Mouse (Mus musculus) neural tube, embryonic 14.5 days (tissue): ENCODE data around the gene Igfbp2. TPM values are rescaled to one million over a fixed set of nuclear protein-coding genes. Genes with fewer than 3 reads are reported as not detected.
A peak's percentile ranks its signal among the peaks of the same experiment; 100 is the strongest.

ENCODE experiments used
- ATAC-seq: fragments of 200-750 bp; cut with Nextera tagmentation; 2 replicates; pipeline ENCODE4 v1.8.0; 2017; ENCODE audit warnings: low read depth, mild to moderate bottlenecking, moderate TSS enrichment, moderate library complexity
- H3K27ac ChIP-seq: fragments of 300-500 bp; sonication (generic); 2 replicates; pipeline ENCODE4 v1.5.1; 2014; ENCODE audit warnings: low read depth, mild to moderate bottlenecking, control low read depth, low read length, moderate library complexity, mixed read lengths
- H3K27me3 ChIP-seq: fragments of 300-500 bp; sonication (generic); 2 replicates; pipeline ENCODE4 v1.6.1; 2014; ENCODE audit warnings: low read length; ENCODE audit not compliant: control insufficient read depth, insufficient read depth
- H3K36me3 ChIP-seq: fragments of 300-500 bp; sonication (generic); 2 replicates; pipeline ENCODE4 v1.6.1; 2014; ENCODE audit warnings: low read length, mixed read lengths; ENCODE audit not compliant: control insufficient read depth, insufficient read depth
- H3K4me1 ChIP-seq: fragments of 300-500 bp; sonication (generic); 2 replicates; pipeline ENCODE4 v1.6.1; 2014; ENCODE audit warnings: low read length; ENCODE audit not compliant: control insufficient read depth, insufficient read depth
- H3K4me2 ChIP-seq: fragments of 300-500 bp; sonication (generic); 2 replicates; pipeline ENCODE4 v1.6.1; 2014; ENCODE audit warnings: mild to moderate bottlenecking, low read depth, low read length, control low read depth
- H3K4me3 ChIP-seq: fragments of 300-500 bp; sonication (generic); 2 replicates; pipeline ENCODE4 v1.5.1; 2014; ENCODE audit warnings: low read depth, low read length, control low read depth, mixed read lengths
- H3K9ac ChIP-seq: fragments of 300-500 bp; sonication (generic); replicated peaks from 2 replicates; pipeline ENCODE4 v1.6.1; 2014; ENCODE audit warnings: low read depth, mild to moderate bottlenecking, control low read depth, low read length, mixed read lengths
- H3K9me3 ChIP-seq: fragments of 300-500 bp; sonication (generic); 2 replicates; pipeline ENCODE4 v1.6.1; 2016; ENCODE audit warnings: low read length; ENCODE audit not compliant: control insufficient read depth
- WGBS: fragments of 180-500 bp; shearing (Covaris S2); extraction: QIAGEN DNeasy Blood & Tissue Kit; methylation state at CpG from one replicate; pipeline ENCODE4 v1.1.7; 2014; 5-methylcytosine and 5-hydroxymethylcytosine counted together
- polyA plus RNA-seq: library from polyadenylated mRNA; unstranded; fragments of >200 nt; fragmentation: Nextera tagmentation; extraction: Ambion mirVana; gene quantifications from 2 replicates; pipeline ENCODE4 v1.2.1, GENCODE M21; 2014

Igfbp2 gene
- polyA plus RNA-seq, 1 experiment from 2014 or later, result 163 TPM

- Histone ChIP-seq H3K4me2 (no peak overlapping the region), H3K4me1 (0 out of 2 replicates have a peak, but pooled peaks cover 6% of the 10 kb centered on the region), H3K4me3 (no peak overlapping the region), H3K27me3 (no peaks in the 10 kb centered on the region), H3K36me3 (no peaks in the 10 kb centered on the region), H3K9me3 (no peaks in the 10 kb centered on the region), H3K9ac (no peak overlapping the region), H3K27ac (no peak overlapping the region)
- 54% methylated on average over 3 of the region's 3 CpGs for WGBS
- ATAC-seq, result no peak
Observed at GRCm38 (mm10) chr1:72876111-72876510, 51.8 kb downstream of the Igfbp2 start.

- H3K9ac ChIP-seq, result 0 out of 2 replicates have a peak overlapping the region, but pooled peaks have one; percentile 29
- 0% methylated on average over 3 of the region's 3 CpGs for WGBS
- H3K4me1 ChIP-seq, result 0 out of 2 replicates have a peak, but pooled peaks cover 6% of the 10 kb centered on the region
- peak; percentile 61; the same call in 1 of the 2 replicates for ATAC-seq
- no peak overlapping the region; the same call in 1 of the 2 replicates for H3K27ac ChIP-seq
- no peaks in the 10 kb centered on the region for H3K27me3 ChIP-seq
- H3K9me3 ChIP-seq, result no peaks in the 10 kb centered on the region
- H3K4me3 ChIP-seq, result no peak overlapping the region
- no peaks in the 10 kb centered on the region for H3K36me3 ChIP-seq
- peak overlapping the region; percentile 29 for H3K4me2 ChIP-seq
Observed at GRCm38 (mm10) chr1:72877892-72878291, 53.6 kb downstream of the Igfbp2 start.

GRCm38 (mm10) chr1:72878473-72879318 is 54.4 kb downstream of the Igfbp2 start:
- Histone ChIP-seq H3K4me1 (0 out of 2 replicates have a peak, but pooled peaks cover 6% of the 10 kb centered on the region), H3K36me3 (no peaks in the 10 kb centered on the region), H3K9ac (no peak overlapping the region), H3K9me3 (no peaks in the 10 kb centered on the region), H3K27ac (no peak overlapping the region), H3K4me3 (no peak overlapping the region), H3K27me3 (no peaks in the 10 kb centered on the region), H3K4me2 (peak overlapping the region; percentile 29; the same call in 1 of the 2 replicates)
- no peak for ATAC-seq
- WGBS, result 51% methylated on average over 25 of the region's 25 CpGs

DNA sequence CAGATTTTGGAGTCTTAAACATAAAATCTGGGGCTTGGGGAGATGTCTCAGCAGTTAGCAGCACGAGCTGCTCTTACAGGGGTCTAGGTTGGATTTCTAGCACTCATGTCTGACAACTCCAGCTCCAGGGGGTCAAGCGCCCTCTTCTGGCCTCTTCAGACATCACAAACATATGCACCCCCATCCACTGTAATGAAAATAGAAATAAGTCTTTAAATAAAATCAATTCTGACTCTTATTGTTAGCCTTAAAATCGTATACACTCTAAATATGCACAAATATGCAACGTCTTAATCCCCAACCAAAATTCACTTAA is 55.0 kb downstream of the Igfbp2 start:
- 57% methylated on average over 4 of the region's 4 CpGs for WGBS
- Histone ChIP-seq H3K4me1 (0 out of 2 replicates have a peak, but pooled peaks cover 6% of the 10 kb centered on the region), H3K4me2 (no peak overlapping the region), H3K9ac (no peak overlapping the region), H3K9me3 (no peaks in the 10 kb centered on the region), H3K36me3 (no peaks in the 10 kb centered on the region), H3K27me3 (no peaks in the 10 kb centered on the region), H3K27ac (no peak overlapping the region), H3K4me3 (no peak overlapping the region)
- no peak for ATAC-seq

- Histone ChIP-seq H3K9me3 (no peaks in the 10 kb centered on the region), H3K27me3 (no peaks in the 10 kb centered on the region), H3K27ac (no peak overlapping the region), H3K36me3 (no peaks in the 10 kb centered on the region), H3K9ac (no peak overlapping the region), H3K4me2 (no peak overlapping the region), H3K4me1 (no peaks in the 10 kb centered on the region), H3K4me3 (no peak overlapping the region)
- WGBS, result 85% methylated on average over 11 of the region's 11 CpGs
- ATAC-seq, result no peak
Observed at GRCm38 (mm10) chr1:72885111-72885818, 61.0 kb downstream of the Igfbp2 start.

DNA sequence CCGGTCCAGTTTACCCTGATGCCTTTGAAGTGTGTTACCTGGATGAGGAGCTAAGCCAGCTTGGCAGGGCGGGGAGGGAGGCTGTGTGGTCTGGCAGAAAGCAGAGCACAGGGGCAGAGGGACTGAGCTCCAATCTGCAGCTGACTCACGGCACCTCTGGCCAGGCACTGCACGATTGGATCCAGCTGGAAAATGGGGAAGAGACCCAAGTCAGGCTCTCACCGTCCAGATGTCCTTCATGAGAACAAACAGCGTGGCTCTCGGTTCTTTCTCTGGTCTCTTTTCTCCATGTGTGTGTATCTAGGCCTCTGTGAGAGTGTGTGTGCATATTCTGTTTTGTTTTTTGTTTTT is 61.5 kb downstream of the Igfbp2 start:
- no peak overlapping the region for H3K4me2 ChIP-seq
- H3K9ac ChIP-seq, result no peak overlapping the region
- H3K4me1 ChIP-seq, result no peaks in the 10 kb centered on the region
- H3K27ac ChIP-seq, result no peak overlapping the region
- no peak for ATAC-seq
- no peak overlapping the region for H3K4me3 ChIP-seq
- 94% methylated on average over 7 of the region's 7 CpGs for WGBS
- no peaks in the 10 kb centered on the region for H3K36me3 ChIP-seq
- no peaks in the 10 kb centered on the region for H3K27me3 ChIP-seq
- no peaks in the 10 kb centered on the region for H3K9me3 ChIP-seq

DNA sequence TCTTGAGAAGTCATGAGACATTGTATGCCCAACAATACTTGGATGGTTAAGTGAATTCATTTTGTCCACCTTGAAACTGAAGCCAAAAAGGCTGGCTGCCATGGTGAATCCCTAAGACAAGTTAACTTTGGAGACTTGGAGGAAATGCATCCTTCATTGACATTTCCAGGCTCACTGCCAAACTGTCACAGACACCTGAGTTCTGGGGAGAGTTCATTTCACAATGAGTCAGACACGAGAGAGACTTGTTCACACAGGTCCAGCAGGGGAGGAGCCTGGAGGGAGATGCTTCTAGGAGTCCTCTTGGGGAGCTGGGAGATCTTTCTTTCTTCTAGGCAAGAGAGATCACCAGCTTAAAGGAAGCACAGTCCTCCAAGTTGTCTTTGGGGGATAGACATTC is 63.6 kb downstream of the Igfbp2 start:
- Histone ChIP-seq H3K4me1 (no peaks in the 10 kb centered on the region), H3K9me3 (no peaks in the 10 kb centered on the region), H3K4me3 (no peak overlapping the region), H3K27ac (no peak overlapping the region), H3K4me2 (no peak overlapping the region), H3K9ac (no peak overlapping the region), H3K36me3 (no peaks in the 10 kb centered on the region), H3K27me3 (no peaks in the 10 kb centered on the region)
- ATAC-seq, result no peak
- WGBS, result 48% methylated on average over 1 of the region's 1 CpGs

- Histone ChIP-seq H3K4me2 (no peak overlapping the region), H3K9me3 (no peaks in the 10 kb centered on the region), H3K4me1 (no peaks in the 10 kb centered on the region), H3K9ac (no peak overlapping the region), H3K27me3 (no peaks in the 10 kb centered on the region), H3K4me3 (no peak overlapping the region), H3K27ac (no peak overlapping the region), H3K36me3 (no peaks in the 10 kb centered on the region)
- no peak for ATAC-seq
- 78% methylated on average over 2 of the region's 2 CpGs for WGBS
Observed at GRCm38 (mm10) chr1:72895821-72896220, 71.5 kb downstream of the Igfbp2 start.
